Mouse (Mus musculus) CD4-positive, CD25-positive, alpha-beta regulatory T cell, adult 2 months (primary cell): Measurements from ENCODE around the gene Atox1.
"Not testable (repeated sequence)": the region's sequence is repeated elsewhere in the genome, so short reads cannot be mapped to it uniquely, and the experiment has no call there.

Source experiments
- DNase-seq: peaks from one replicate; pipeline ENCODE4 v3.0.0-alpha.2; 2012; ENCODE audit warnings: low read depth, low spot score

Atox1 gene

GRCm38 (mm10) chr11:55453640-55454039, 7.4 kb downstream of the Atox1 start:
- no peak for DNase-seq

GRCm38 (mm10) chr11:55450311-55450710, 10.7 kb downstream of the Atox1 start:
- DNase-seq: no peak

- no peak for DNase-seq
These were observed 11.5 kb downstream of the Atox1 start for GRCm38 (mm10) chr11:55449531-55449930.

DNA sequence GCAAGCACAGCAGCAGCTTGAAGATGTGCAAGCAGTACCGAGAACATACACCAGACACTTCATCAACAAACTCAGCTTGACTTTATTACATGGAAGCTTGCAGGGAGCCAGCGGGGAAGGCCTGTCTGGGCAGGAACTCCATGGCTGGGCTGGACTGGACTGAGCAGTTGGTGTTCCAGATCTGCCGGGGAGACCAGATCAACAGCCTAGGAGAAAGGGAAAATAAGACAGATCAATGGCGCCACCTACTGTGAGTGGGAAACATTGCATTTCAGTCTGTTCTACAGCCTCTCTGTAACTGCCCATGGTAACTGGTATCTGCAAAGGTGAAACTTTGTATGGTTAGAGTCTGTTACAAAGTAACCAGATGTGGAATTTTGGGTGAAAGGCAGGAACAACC, 14.5 kb downstream of the Atox1 start:
- DNase-seq: peak; percentile 77

GRCm38 (mm10) chr11:55444772-55445171, 16.3 kb downstream of the Atox1 start:
- peak; percentile 67 for DNase-seq

- DNase-seq: no peak
These were observed 21.3 kb downstream of the Atox1 start for GRCm38 (mm10) chr11:55439718-55440117.

GRCm38 (mm10) chr11:55438031-55438430, 23.0 kb downstream of the Atox1 start:
- DNase-seq: no peak

DNA sequence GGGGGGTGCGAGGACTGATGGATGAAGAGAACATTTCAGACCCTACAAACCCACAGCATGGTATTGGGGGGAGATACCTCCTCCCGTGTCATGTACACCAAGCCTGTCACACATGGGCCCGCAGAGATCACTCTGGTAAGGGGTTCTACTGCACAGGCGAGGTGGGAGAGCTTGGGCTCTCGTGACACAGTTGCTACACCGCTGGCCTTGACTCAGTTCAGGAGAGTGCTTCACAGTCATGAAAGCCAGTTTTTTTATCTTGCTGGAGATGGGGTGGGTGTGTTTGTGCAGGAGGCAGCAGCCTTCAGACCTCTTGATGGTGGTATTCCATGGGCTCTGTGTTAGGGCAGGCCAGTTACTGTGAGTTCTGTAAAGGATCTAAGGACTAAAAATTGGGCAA, 24.9 kb downstream of the Atox1 start:
- no peak for DNase-seq

DNA sequence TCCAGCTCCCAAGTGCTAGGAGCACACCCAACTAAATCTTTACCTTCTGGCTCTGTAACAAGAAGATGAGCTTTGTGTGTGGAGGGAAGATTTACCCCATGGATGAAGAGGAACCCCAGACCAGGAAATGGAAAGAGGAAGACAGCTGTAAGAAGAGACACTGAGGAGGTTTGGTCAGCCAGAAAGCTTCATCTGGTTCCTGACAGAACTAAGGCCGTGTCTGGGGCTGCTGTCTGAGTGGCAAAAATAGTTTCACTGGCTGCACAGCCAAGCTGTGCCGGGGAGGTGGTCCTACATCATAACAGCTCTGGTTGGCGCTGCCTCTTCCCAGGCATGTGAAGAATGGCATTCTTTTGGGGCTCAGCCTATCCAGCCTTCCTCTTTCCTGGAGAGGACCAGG, 28.1 kb downstream of the Atox1 start:
- no peak for DNase-seq

- DNase-seq: no peak
These were observed 31.1 kb downstream of the Atox1 start for GRCm38 (mm10) chr11:55429973-55430372.

DNA sequence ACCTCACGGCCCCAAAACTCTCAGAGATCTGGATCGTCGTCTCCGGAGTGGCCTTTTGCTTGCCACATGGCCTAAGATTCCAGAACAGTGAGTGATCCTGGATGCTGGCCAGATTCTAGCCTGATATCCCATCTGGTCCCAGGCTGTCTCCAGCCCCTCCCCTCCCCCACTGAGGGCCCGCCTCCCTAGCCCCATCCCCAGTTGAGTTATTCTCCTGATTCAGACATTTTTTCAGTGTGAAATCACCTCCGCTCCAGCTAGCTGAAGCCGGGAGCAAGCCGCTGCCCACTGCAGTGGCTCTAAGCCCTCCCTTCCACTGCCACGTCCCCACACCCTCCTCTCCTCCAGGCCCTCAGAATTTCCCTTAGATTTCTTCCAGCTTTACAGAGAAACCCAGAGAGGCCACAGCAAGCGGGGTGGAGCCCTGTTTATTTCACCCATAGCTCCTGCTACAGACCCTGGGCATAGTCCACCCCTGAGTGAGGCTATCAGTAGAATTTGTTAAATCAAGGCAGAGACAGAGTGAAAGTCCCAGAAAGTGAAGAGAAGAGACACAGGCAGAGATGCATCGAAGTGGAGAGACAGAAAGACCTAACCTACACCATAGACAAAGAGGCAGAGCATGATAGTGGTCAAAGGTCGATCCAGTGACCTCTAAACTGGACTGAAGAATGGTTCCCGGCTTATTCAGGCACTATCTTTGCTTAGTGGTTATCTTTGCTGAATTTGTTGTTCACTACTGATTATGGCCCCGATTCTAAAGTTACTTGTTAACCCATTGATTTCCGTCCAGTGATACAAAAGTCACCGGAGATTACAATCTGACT, 32.6 kb downstream of the Atox1 start:
- DNase-seq: no peak

- no peak for DNase-seq
These were observed 36.2 kb downstream of the Atox1 start for GRCm38 (mm10) chr11:55424746-55425360.

DNA sequence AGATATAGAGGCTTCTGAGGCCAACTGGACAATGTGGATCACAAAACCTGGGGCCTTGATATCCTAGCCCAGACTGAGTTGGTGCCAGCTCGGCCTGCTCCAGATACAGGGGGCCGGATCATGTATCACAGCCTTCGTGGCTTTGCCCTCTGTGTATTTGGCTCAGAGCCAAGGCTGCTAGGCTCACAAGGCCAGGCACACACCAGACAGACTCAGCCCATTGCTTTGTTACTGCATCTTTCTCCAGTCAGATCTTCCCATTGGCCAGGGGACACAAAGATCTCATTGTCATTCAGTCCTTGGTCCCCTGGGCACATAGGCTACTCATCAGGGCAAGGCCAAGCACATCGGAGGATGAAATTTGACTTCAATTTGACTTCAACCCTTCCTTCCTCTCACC, 37.3 kb downstream of the Atox1 start:
- no peak for DNase-seq

DNA sequence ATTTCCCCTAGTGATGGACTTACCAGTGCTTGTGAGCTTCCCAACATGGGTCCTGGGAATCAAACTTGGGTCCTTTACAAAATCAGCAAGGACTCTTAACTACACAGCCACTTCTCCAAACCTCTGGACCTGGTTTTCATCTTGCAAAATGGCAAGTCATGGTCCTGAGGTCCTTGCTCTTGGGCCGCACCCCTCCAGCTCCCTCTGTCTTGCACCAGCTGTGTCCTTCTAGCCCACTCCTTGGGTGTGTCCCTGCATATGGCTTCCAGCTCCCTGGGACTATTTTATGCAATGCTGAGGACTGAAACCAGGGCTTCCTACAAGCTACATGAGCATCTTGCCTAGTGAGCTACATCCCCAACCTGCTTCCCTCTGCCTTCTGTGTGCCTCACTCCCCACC, 38.1 kb downstream of the Atox1 start, which contains the start of gene Sparc:
TSS of gene Sparc (minus strand) at position 206 of the 400 bp plus-strand sequence.
- no peak for DNase-seq

DNA sequence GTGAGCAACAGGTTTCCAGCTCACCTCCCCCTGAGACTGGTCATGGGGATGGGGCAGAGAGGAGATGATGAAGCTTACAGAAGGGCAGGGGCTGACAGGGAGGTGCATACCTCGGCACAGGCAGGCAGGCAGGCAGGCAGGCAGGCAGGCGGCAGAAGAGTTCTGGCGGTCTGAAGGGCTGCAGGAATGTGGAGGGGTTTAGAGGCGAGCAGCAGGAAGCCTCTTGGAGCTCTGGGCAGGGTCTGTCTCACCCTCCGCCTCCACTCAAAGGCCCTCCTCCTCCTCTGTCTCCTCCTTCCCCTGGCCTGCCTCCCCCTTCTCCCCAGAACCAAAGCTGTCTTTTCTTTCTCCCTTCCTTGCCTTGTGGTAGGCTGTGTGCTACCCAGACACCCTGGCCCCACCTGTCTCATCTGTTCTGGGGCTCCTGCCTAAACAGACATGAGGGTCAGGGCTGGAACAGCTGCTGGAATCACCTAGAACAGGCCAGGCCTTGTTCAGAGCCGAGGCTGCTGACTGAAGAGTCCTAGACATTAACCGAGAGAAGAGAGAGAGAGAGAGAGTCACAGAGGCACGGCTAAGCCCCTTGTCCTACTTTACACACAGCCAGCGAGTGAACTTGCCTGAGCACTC, 41.2 kb downstream of the Atox1 start:
- no peak for DNase-seq

DNA sequence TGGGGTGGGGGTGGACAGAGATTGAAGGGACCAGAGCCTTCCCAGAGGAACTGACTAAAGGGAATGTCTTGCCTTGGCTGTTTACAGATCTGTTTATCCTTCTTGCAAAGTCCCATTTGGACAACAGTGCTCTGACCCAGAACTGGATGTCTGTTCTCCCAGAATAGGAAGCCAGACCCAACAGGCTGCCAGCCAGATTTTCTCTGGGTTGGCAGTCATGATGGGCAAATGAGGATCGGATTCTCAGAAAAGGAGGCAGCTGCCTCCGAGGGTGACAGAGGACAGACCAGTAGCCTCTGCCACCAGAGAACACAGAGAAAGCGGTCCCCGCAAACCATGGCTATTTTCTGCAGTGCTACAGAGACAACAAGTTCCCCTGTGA, 41.8 kb downstream of the Atox1 start:
- DNase-seq: no peak

GRCm38 (mm10) chr11:55418704-55419061, 42.4 kb downstream of the Atox1 start:
- no peak for DNase-seq

GRCm38 (mm10) chr11:55417898-55418703, 42.9 kb downstream of the Atox1 start:
- no peak for DNase-seq

- no peak for DNase-seq
These were observed 44.3 kb downstream of the Atox1 start for GRCm38 (mm10) chr11:55416609-55417265.

DNA sequence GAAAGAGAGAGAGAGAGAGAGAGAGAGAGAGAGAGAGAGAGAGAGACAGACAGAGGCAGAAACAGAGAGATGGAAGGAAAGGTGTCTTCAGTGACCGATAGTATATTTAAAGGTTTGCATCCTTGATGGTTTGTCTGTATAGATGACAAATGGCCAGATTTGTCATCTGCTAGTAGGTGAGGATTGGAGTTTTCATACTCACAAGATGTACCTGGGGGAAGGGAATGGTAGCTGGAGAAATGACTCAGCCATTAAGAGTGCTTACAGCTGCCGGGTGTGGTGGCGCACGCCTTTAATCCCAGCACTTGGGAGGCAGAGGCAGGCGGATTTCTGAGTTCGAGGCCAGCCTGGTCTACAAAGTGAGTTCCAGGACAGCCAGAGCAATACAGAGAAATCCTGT, 45.3 kb downstream of the Atox1 start:
- DNase-seq: not testable (repeated sequence)

- DNase-seq: no peak
These were observed 45.9 kb downstream of the Atox1 start for GRCm38 (mm10) chr11:55415036-55415704.
